Mouse (Mus musculus): Measurements from ENCODE around the gene Prdm2. TPM values are rescaled to one million over a fixed set of nuclear protein-coding genes. Genes with fewer than 3 reads are reported as not detected.

Gene Prdm2
- polyA plus RNA-seq, 1 experiment from 2014 or later = 22.0 TPM

DNA sequence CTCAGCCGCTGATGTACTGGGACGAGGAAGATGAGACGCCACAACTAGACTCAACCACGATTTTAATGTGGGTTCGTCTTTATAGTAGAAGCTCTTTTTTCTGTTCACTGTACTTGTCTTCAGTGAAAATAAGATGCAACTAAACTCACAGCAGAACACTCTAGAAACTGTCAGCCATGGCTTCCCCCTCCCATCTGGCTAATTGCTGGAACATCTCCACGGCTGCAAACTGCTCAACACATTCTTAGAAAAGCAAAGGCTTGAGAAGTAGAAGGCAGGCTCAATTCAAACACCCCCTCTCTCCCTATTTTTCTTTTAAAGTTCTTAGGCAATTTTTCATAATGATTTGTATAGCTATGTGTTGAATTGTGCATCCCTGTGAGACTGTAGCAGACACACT, 29.7 kb downstream of the Prdm2 start:
- 93% methylated on average over 6 of the region's 6 CpGs for WGBS
- ATAC-seq (ENCODE audit: low FRiP score, low TSS enrichment) = no peak
- Histone ChIP-seq H3K4me3 (replicated peaks; ENCODE audit: low read depth, low read length) (no peak overlapping the region), H3K36me3 (ENCODE audit: control insufficient read depth, insufficient read depth, low read length) (peaks cover 14% of the 10 kb centered on the region; the same call in 1 of the 2 replicates), H3K9ac (replicated peaks; ENCODE audit: low read length) (no peak overlapping the region), H3K9me3 (ENCODE audit: control insufficient read depth, low read length) (no peaks in the 10 kb centered on the region), H3K27me3 (ENCODE audit: control insufficient read depth, insufficient read depth, low read length) (no peaks in the 10 kb centered on the region), H3K27ac (replicated peaks; ENCODE audit: low read depth, low read length) (no peak overlapping the region), H3K4me2 (ENCODE audit: low read length) (no peak overlapping the region), H3K4me1 (ENCODE audit: control insufficient read depth, insufficient read depth, low read length) (no peaks in the 10 kb centered on the region)
- DNase-seq = no peak

DNA sequence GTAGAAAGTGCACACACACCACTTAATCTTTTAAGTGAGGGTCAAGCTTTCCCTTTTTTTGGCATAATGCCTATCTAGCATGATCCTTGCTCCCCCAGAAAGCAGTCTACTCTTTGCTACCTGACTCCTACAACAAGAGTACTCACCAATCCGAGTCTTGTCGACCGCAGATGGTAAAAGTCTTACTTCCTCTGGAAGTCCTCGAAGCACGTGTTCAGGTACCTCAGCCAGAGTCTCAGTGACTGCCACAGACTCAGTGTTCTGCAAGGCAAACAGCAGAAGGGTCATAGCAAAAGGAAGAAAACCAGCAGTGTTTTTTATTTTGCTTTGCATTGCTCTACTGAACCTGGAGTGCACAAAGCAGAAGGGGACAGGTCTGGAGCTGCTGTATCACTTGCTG, 32.1 kb downstream of the Prdm2 start:
- no peak overlapping the region for H3K9ac ChIP-seq (replicated peaks; ENCODE audit: low read length)
- no peak for DNase-seq
- ATAC-seq (ENCODE audit: low FRiP score, low TSS enrichment) = no peak
- peaks cover 18% of the 10 kb centered on the region; the same call in 1 of the 2 replicates for H3K36me3 ChIP-seq (ENCODE audit: control insufficient read depth, insufficient read depth, low read length)
- WGBS = 94% methylated on average over 5 of the region's 5 CpGs
- H3K27ac ChIP-seq (replicated peaks; ENCODE audit: low read depth, low read length) = no peak overlapping the region
- H3K9me3 ChIP-seq (ENCODE audit: control insufficient read depth, low read length) = no peaks in the 10 kb centered on the region
- no peak overlapping the region for H3K4me3 ChIP-seq (replicated peaks; ENCODE audit: low read depth, low read length)
- H3K4me1 ChIP-seq (ENCODE audit: control insufficient read depth, insufficient read depth, low read length) = no peaks in the 10 kb centered on the region
- no peaks in the 10 kb centered on the region for H3K27me3 ChIP-seq (ENCODE audit: control insufficient read depth, insufficient read depth, low read length)
- no peak overlapping the region for H3K4me2 ChIP-seq (ENCODE audit: low read length)

DNA sequence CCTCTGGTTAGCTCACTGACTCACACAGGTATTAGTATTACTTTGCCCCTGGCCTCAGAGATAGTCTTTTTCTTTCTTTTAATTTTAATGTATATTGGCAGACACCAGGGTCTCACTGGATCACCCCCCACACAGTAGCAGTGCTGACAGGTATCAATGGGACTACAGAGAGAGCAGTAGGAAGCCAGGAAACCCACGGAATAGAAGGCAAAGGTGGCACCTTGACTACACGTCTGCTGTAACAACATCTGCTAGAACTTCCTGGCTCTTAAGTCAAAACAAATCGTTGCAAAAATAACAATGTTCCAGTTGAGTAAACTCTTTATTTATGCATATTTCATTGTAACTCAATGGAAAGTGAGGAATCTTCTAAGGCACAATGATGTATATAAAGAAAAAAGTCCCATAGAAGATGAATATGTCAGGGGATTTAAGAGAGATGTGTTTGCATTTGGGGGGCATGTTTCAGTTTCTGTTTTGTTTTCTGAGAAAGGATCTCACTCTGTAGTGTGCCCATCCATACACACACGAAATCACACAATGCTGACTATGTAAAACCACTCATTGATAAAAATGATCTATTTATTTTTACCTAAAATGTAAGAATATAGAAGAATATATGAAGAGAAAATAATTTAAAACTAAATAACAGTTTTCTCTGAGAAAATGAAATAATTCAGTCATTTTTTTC, 41.0 kb downstream of the Prdm2 start:
- Histone ChIP-seq H3K4me3 (replicated peaks; ENCODE audit: low read depth, low read length) (no peak overlapping the region), H3K4me2 (ENCODE audit: low read length) (no peak overlapping the region), H3K9ac (replicated peaks; ENCODE audit: low read length) (no peak overlapping the region), H3K27me3 (ENCODE audit: control insufficient read depth, insufficient read depth, low read length) (no peaks in the 10 kb centered on the region), H3K36me3 (ENCODE audit: control insufficient read depth, insufficient read depth, low read length) (peaks cover 32% of the 10 kb centered on the region), H3K9me3 (ENCODE audit: control insufficient read depth, low read length) (no peaks in the 10 kb centered on the region), H3K27ac (replicated peaks; ENCODE audit: low read depth, low read length) (no peak overlapping the region), H3K4me1 (ENCODE audit: control insufficient read depth, insufficient read depth, low read length) (no peaks in the 10 kb centered on the region)
- 79% methylated on average over 4 of the region's 4 CpGs for WGBS
- DNase-seq (no peak), ATAC-seq (ENCODE audit: low FRiP score, low TSS enrichment) (no peak)

DNA sequence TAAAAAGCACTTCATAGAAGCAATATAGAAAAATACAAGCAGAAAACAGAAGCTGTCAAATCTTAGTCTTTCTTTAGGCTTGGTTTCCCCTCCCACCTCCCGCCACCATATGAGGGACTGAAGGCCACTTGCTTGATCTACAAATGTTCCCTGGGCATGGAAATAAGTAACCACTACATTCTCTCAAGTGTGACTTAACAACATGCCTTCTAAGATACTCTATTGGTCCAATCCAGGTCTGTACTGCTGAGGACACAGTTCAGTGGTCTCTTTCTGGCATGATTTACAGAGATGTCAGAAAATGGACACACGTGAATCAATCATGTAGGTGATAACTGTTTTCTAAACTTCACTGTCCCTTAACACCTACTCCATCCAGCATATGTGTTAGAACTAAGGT, 42.5 kb downstream of the Prdm2 start:
- Histone ChIP-seq H3K9me3 (ENCODE audit: control insufficient read depth, low read length) (no peaks in the 10 kb centered on the region), H3K4me1 (ENCODE audit: control insufficient read depth, insufficient read depth, low read length) (no peaks in the 10 kb centered on the region), H3K27me3 (ENCODE audit: control insufficient read depth, insufficient read depth, low read length) (no peaks in the 10 kb centered on the region), H3K36me3 (ENCODE audit: control insufficient read depth, insufficient read depth, low read length) (peaks cover 30% of the 10 kb centered on the region), H3K9ac (replicated peaks; ENCODE audit: low read length) (no peak overlapping the region), H3K27ac (replicated peaks; ENCODE audit: low read depth, low read length) (no peak overlapping the region), H3K4me3 (replicated peaks; ENCODE audit: low read depth, low read length) (no peak overlapping the region), H3K4me2 (ENCODE audit: low read length) (no peak overlapping the region)
- 94% methylated on average over 2 of the region's 2 CpGs for WGBS
- ATAC-seq (ENCODE audit: low FRiP score, low TSS enrichment) = no peak
- DNase-seq = no peak

DNA sequence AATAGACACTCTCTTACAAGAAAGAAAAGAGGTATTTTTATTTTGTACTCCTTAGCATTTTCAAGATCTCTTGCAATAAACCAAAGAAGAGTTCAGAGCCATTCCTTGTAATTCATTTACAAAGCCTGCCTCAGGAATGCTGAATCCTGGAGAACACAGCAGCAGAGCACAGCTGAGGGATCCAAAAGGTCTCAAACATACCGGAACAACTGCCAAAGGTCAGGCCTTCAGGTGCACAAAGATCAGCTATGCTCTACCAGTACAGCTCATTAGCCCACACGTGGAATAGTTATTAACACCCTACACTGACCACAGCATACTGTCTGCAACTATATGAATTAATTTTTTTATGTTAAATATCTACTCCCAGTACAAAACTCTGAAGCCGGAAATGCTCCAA, 44.7 kb downstream of the Prdm2 start:
- H3K4me3 ChIP-seq (replicated peaks; ENCODE audit: low read depth, low read length) = no peak overlapping the region
- H3K4me2 ChIP-seq (ENCODE audit: low read length) = no peak overlapping the region
- ATAC-seq (ENCODE audit: low FRiP score, low TSS enrichment) (no peak), DNase-seq (no peak)
- 91% methylated on average over 3 of the region's 3 CpGs for WGBS
- H3K27me3 ChIP-seq (ENCODE audit: control insufficient read depth, insufficient read depth, low read length) = no peaks in the 10 kb centered on the region
- no peak overlapping the region for H3K27ac ChIP-seq (replicated peaks; ENCODE audit: low read depth, low read length)
- no peaks in the 10 kb centered on the region for H3K9me3 ChIP-seq (ENCODE audit: control insufficient read depth, low read length)
- peaks cover 31% of the 10 kb centered on the region for H3K36me3 ChIP-seq (ENCODE audit: control insufficient read depth, insufficient read depth, low read length)
- no peaks in the 10 kb centered on the region for H3K4me1 ChIP-seq (ENCODE audit: control insufficient read depth, insufficient read depth, low read length)
- H3K9ac ChIP-seq (replicated peaks; ENCODE audit: low read length) = no peak overlapping the region

DNA sequence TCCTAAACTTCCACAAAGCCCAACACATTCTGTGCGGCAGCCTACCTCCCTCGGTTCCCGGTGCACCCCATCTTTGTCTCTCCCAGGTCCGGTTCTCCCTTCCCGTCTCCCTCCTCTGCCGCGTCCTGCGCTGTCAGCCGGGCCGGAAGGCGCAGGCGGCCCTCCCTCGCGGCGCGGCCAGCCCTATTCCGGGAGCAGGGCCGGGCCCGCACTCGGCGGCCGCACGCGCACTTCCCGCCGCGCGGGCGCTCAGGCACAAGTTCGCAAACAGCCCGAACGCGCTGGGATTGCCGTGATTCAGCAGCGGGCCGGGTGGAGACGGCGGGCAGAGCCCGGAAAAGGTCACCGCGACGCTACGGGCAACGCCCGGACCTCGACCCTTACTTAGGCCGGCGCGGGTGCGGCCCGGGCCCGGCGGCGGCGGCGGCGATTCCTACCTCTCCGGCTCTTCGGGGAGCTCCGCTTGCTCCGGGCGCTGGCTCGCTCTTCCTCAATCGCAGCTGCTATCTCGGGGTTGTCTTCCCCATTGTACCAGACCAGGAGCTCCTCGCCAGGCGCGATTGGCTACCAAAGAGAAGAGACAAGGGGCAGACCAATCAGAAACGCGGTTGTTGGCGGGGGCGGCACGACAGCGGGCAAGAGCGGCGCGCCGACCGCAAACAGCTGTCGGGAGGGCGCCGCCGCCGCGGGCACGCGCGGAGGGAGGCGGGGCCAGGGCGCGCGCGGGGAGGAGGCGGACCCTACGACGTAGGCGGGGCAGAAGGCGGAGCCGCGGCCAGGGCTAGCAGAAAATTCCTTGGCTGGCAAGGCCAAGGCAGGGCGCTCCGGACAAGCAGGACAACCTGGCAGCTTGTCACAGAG, 50.9 kb downstream of the Prdm2 start:
- peak; percentile 100 for ATAC-seq (ENCODE audit: low FRiP score, low TSS enrichment)
- under 1% methylated on average over 102 of the region's 102 CpGs for WGBS
- Histone ChIP-seq H3K27ac (replicated peaks; ENCODE audit: low read depth, low read length) (peak overlapping the region; percentile 99), H3K27me3 (ENCODE audit: control insufficient read depth, insufficient read depth, low read length) (no peaks in the 10 kb centered on the region), H3K4me1 (ENCODE audit: control insufficient read depth, insufficient read depth, low read length) (peaks cover 23% of the 10 kb centered on the region), H3K9me3 (ENCODE audit: control insufficient read depth, low read length) (no peaks in the 10 kb centered on the region), H3K4me3 (replicated peaks; ENCODE audit: low read depth, low read length) (peak overlapping the region; percentile 89), H3K4me2 (ENCODE audit: low read length) (peak overlapping the region; percentile 66), H3K36me3 (ENCODE audit: control insufficient read depth, insufficient read depth, low read length) (0 out of 2 replicates have a peak, but pooled peaks cover 11% of the 10 kb centered on the region), H3K9ac (replicated peaks; ENCODE audit: low read length) (peak overlapping the region; percentile 95)
- peak; percentile 99 for DNase-seq

DNA sequence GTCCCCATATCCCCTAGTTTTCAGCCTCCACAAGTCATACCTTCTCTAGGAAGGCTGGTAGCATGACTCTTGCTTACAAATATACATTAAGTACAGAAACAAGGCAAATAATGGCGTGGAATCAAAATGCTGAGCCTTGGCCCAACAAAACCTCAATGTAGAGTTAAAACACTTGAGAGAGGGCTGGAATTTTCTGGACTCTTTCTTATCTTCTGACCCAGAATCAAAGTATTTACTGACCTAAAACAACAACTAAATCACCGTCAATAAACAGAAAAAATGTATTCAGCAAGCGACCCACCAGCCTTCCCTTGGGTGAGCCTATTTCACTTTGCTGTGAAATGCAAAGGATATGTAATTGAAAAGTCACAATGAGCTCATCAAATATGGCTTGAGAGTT, 52.0 kb downstream of the Prdm2 start:
- H3K4me2 ChIP-seq (ENCODE audit: low read length) = peak overlapping the region; percentile 66
- 0 out of 2 replicates have a peak, but pooled peaks cover 11% of the 10 kb centered on the region for H3K36me3 ChIP-seq (ENCODE audit: control insufficient read depth, insufficient read depth, low read length)
- H3K9me3 ChIP-seq (ENCODE audit: control insufficient read depth, low read length) = no peaks in the 10 kb centered on the region
- H3K9ac ChIP-seq (replicated peaks; ENCODE audit: low read length) = peak overlapping the region; percentile 95
- H3K4me1 ChIP-seq (ENCODE audit: control insufficient read depth, insufficient read depth, low read length) = peaks cover 29% of the 10 kb centered on the region
- ATAC-seq (ENCODE audit: low FRiP score, low TSS enrichment) = no peak
- peak overlapping the region; percentile 89 for H3K4me3 ChIP-seq (replicated peaks; ENCODE audit: low read depth, low read length)
- no peak for DNase-seq
- H3K27ac ChIP-seq (replicated peaks; ENCODE audit: low read depth, low read length) = no peak overlapping the region
- no peaks in the 10 kb centered on the region for H3K27me3 ChIP-seq (ENCODE audit: control insufficient read depth, insufficient read depth, low read length)
- 44% methylated on average over 3 of the region's 3 CpGs for WGBS

DNA sequence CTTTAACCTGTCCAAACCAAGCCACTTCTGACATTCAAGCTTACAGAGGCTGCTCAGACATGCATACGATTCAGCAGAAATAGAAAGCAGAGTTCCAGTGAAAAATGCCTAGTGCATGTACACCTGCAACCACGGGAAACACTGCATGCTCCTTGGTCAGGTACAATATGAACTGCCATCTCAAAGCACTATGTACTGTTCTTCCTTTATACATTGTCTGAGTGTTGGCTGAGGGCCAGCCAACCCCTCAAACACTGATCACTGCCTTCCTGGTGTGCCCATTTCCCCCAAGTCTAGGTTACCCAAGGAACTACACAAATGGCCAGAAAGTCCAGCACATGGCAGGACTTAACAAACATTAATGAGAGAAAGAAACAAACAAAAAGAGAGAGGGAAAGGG, 53.5 kb downstream of the Prdm2 start:
- H3K4me2 ChIP-seq (ENCODE audit: low read length) = peak overlapping the region; percentile 66
- no peaks in the 10 kb centered on the region for H3K27me3 ChIP-seq (ENCODE audit: control insufficient read depth, insufficient read depth, low read length)
- no peak overlapping the region for H3K27ac ChIP-seq (replicated peaks; ENCODE audit: low read depth, low read length)
- peaks cover 29% of the 10 kb centered on the region for H3K4me1 ChIP-seq (ENCODE audit: control insufficient read depth, insufficient read depth, low read length)
- no peak overlapping the region for H3K9ac ChIP-seq (replicated peaks; ENCODE audit: low read length)
- H3K9me3 ChIP-seq (ENCODE audit: control insufficient read depth, low read length) = no peaks in the 10 kb centered on the region
- ATAC-seq (ENCODE audit: low FRiP score, low TSS enrichment) (no peak), DNase-seq (no peak)
- 0 out of 2 replicates have a peak, but pooled peaks cover 3% of the 10 kb centered on the region for H3K36me3 ChIP-seq (ENCODE audit: control insufficient read depth, insufficient read depth, low read length)
- WGBS = 82% methylated on average over 2 of the region's 2 CpGs
- H3K4me3 ChIP-seq (replicated peaks; ENCODE audit: low read depth, low read length) = no peak overlapping the region

All from midbrain, embryonic 14.5 days (tissue).